Mouse (Mus musculus) kidney, postnatal 36 days (tissue): ENCODE measurements at regions not wholly inside any gene's neighbourhood (a gene's known extent, or its start where the extent isn't known, plus 50 kb on each side); places are given as distances from the start of the nearest gene placed in this dataset.

Source experiments
- DNase-seq, 2 experiments: peaks; one replicate each; pipeline ENCODE4 v3.0.0; 2021 to 2022; ENCODE audit warnings: mixed read lengths in 2 of 2

GRCm38 (mm10) chr15:96944741-96945140, 111.0 kb downstream of the Slc38a4 start:
- no peak for DNase-seq

- DNase-seq, result no peak
Measured at GRCm38 (mm10) chr15:96942651-96943050, 113.1 kb downstream of the Slc38a4 start.

- no peak for DNase-seq
Measured at GRCm38 (mm10) chr15:96938406-96938805, 117.3 kb downstream of the Slc38a4 start.

- no peak for DNase-seq
Measured at GRCm38 (mm10) chr15:96937623-96938022, 118.1 kb downstream of the Slc38a4 start.

GRCm38 (mm10) chr15:96936705-96937346, 118.9 kb downstream of the Slc38a4 start:
- peak; percentile 90 for DNase-seq

- DNase-seq, result no peak
Measured at GRCm38 (mm10) chr15:96936216-96936615, 119.5 kb downstream of the Slc38a4 start.

GRCm38 (mm10) chr15:96933451-96933850, 122.3 kb downstream of the Slc38a4 start:
- peak in 1 of 2 experiments; percentile 14 for DNase-seq

GRCm38 (mm10) chr15:96930531-96930930, 125.2 kb downstream of the Slc38a4 start:
- no peak for DNase-seq

GRCm38 (mm10) chr15:96929788-96930187, 126.0 kb downstream of the Slc38a4 start:
- DNase-seq, result no peak

GRCm38 (mm10) chr15:96928692-96929091, 127.1 kb downstream of the Slc38a4 start:
- no peak for DNase-seq

GRCm38 (mm10) chr15:96927674-96928073, 128.1 kb downstream of the Slc38a4 start:
- no peak for DNase-seq

GRCm38 (mm10) chr15:96926660-96927059, 129.1 kb downstream of the Slc38a4 start:
- DNase-seq, result no peak

- DNase-seq, result no peak
Measured at GRCm38 (mm10) chr15:96916586-96916985, 139.2 kb downstream of the Slc38a4 start.

- no peak for DNase-seq
Measured at GRCm38 (mm10) chr15:96915544-96915943, 140.2 kb downstream of the Slc38a4 start.

- DNase-seq, result no peak
Measured at GRCm38 (mm10) chr15:96914988-96915387, 140.8 kb downstream of the Slc38a4 start.

GRCm38 (mm10) chr15:96905520-96905919, 150.2 kb downstream of the Slc38a4 start:
- DNase-seq, result no peak

GRCm38 (mm10) chr15:96903461-96903860, 152.3 kb downstream of the Slc38a4 start:
- no peak for DNase-seq

GRCm38 (mm10) chr15:96902781-96903180, 153.0 kb downstream of the Slc38a4 start:
- no peak for DNase-seq

- no peak for DNase-seq
Measured at GRCm38 (mm10) chr15:96901616-96902015, 154.1 kb downstream of the Slc38a4 start.

GRCm38 (mm10) chr15:96898285-96898684, 157.5 kb downstream of the Slc38a4 start:
- DNase-seq, result no peak

- no peak for DNase-seq
Measured at GRCm38 (mm10) chr15:96884901-96885300, 170.9 kb downstream of the Slc38a4 start.

GRCm38 (mm10) chr15:96883754-96884153, 172.0 kb downstream of the Slc38a4 start:
- DNase-seq, result no peak

GRCm38 (mm10) chr15:96882211-96882610, 173.5 kb downstream of the Slc38a4 start:
- peak in 1 of 2 experiments; percentile 4 for DNase-seq

GRCm38 (mm10) chr15:96881519-96882170, 174.1 kb downstream of the Slc38a4 start:
- DNase-seq, result no peak

- no peak for DNase-seq
Measured at GRCm38 (mm10) chr15:96880066-96880465, 175.7 kb downstream of the Slc38a4 start.
